Mouse (Mus musculus): ENCODE results near the gene Trex2.
A peak's percentile ranks its signal among the peaks of the same experiment; 100 is the strongest.

The Trex2 gene

DNA sequence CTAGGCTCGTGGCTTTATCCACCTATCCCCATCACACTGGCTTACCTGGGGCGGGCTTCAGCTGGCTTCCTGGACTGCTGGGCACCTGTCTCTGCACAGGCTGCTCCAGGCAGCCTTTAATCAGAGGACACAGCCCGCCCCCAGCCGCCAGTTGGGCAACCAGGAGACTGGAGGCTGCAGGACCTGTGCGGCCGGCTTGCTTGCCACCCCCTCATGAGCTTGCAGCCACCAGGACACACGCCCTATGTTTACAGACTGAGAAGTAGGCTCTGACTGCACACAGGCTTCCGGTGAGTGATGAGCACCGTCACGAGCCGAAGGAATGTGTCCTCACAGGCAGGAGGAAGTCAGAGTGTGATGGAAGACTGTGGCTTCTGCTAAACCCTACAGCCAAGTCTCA is at the start of gene Trex2:
TSS of gene Trex2 (minus strand) at position 93 of the 400 bp plus-strand sequence.
- no peak for DNase-seq

DNA sequence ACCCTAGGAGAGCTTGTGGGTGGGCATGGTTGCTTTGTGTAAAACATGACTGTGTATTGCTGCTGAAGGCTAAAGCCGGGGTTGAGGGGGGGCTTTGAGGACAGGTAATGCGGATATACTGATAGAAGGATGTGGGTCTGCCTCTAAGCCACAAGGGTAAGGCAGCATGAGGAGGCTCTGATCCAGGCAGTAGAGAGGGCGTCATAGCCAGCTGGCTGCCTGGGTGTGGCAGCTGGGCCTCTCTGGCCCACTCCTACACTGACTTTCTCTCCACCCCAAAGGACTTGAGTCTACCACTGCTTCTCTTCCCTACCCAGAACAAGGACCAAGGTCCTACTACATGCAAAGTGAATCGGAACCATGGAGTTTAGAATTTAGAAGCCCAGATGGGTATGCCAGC is 49.7 kb upstream of the Trex2 start:
- no peak for DNase-seq

DNA sequence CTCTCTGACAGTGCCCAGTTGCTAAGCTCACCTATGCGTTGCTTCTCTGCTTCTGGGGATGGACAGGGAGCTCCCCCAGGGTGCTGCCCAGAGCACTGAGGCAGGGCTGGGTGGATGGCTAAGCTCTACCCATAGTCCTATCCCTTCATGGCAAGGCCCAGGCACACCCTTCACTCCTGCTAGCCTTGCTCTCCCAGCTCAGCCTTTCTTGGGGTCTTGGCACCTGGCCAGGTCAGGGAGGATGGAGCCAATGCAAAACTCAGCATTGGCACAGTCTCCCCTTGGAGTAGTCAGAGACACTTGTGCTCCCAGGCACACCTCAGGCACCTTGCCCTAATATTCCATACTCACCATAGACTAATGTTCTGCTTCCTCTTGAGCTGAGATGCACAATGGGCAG is 48.9 kb upstream of the Trex2 start:
- no peak for DNase-seq

GRCm38 (mm10) chrX:73483484-73483810 is 48.3 kb upstream of the Trex2 start, which contains the start of gene Bgn:
Gene Bgn (plus strand): TSS chrX:73483602.
- DNase-seq = no peak

DNA sequence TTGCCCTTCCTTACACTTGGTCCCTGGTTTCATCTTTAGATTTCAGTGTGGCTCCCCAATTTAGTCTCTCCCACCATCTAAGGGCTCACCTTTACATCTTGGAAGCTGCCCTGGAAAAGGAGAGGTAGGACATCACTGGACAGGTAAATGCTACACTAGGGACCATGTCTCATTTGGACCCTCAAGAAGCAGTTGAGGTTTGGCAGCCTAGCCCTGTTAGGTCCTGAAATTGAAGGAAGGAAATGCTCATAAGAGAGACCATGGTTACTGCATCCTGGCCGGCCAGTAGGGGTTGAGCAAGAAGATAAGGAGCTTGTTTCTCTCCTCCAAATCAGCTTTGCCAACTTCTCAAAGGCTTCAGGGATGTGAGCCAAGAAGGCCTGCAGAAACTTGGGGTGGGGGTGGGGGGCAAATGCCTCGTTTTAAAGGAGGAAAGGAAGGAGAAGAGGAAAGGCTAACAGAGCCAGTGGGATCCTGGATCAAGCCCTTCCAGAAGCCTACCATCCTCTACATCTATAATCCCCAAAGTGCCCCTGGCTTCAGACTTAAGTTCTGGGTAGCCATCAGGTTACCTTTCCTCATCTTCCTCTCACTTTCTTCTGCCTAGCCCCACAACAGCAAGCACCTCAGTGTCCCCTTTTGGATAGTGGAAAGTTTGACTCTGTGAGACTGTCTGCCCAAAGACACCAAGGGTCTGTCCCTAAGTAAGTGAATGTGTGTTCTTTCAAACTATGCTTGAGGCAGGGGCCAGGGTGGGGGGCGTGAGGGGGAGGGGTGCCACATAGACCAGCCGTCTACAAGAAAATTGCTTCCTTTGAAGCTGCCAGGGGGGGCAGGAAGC is 47.7 kb upstream of the Trex2 start:
- DNase-seq = no peak

DNA sequence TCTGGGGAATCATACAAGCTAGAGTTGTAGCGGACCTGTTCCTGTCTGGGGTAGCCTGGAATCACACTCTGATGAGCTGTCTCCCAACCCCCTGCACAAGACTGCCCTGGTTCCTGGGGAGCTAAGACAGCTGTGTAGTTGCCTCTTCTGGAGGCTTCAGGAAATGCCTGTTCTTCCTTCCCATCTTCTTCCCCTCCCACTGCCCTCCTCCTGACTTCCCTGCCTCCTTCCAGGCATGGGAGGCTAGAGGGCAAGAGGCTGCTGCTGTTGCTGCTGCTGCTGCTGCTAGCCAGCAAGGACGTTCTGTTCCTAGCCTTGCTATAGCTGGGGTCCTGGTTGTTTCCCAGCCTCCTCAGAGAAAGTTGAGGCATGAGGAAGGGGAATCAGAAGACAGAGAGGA is 45.2 kb upstream of the Trex2 start:
- DNase-seq = no peak

DNA sequence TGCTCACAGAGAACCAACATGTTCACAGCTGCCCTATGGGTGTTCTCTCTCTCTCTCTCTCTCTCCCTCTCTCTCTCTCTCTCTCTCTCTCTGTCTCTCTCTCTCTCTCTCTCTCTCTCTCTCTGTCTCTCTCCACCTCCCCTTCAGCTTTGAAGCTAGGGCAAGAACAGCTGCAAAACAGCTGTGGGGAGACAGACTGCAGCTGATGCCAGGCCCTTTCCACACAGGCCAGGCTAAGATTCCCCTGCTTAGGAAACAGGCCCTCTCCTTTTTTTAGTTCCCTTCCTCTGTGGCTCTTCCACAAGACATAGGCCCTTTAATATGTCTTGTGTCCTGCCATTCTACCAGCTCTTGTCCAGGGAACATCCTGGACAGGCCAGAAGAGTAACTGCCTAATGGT is 44.5 kb upstream of the Trex2 start:
- DNase-seq = no peak

GRCm38 (mm10) chrX:73477500-73477899 is 42.4 kb upstream of the Trex2 start:
- DNase-seq = no peak

DNA sequence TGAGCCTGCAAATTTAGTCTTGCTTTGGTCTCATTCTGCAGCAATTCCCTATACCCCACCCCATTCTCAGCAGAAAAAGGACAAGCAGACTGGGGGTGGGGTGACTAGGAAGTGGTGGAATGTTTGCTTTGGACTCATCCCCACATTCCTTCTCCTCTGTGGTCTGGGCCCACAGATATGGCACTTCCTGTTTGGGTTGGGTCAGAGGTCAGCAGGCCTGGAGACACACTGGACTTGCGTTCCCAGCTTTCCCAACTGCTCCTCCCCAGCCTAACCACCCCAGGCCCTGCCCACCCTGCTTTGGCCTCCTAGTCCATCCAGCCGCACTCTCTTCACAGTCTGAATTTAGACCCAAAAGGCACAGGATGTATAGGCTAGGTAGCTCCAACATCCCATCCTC is 41.5 kb upstream of the Trex2 start:
- no peak for DNase-seq

GRCm38 (mm10) chrX:73475658-73476256 is 40.6 kb upstream of the Trex2 start:
- no peak for DNase-seq

DNA sequence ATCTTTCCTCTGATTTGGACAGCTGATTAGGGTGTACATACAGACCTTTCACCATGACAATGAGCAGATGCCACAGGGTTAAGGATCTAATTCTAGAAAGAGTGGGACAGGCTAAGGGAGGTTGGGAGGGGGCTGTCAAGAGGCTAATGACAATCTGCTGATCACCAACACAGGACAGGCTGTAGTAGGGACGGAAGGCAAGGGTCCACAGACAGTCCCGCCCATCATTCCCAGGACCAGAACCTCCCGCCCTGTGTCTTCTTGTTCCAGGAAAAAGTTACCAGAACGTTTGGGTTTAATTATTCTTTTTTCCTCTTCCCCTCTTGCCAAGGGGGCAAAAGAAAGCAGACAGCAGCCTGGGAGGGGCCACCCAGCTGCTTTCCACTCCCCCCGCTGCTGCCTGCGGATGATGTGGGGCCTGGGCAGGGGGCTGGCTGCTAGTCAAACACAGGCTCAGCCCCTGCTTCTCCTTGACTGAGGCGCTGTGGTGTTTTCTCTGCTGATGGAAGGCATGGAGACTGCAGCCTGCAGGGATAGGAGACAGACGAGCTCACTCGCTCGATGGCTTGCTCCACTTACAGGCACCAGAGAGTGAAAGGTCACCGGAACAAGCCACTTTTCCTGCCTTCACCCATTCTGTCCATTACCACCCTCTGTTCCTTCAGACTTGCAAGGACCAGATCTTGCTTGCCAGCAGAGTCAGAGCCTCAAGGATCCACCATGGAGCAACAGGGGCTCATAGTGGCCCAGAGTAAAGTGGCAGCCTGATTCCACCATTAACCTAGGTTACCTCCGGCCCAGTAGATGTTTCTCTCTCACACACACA is 39.4 kb upstream of the Trex2 start:
- DNase-seq = no peak

DNA sequence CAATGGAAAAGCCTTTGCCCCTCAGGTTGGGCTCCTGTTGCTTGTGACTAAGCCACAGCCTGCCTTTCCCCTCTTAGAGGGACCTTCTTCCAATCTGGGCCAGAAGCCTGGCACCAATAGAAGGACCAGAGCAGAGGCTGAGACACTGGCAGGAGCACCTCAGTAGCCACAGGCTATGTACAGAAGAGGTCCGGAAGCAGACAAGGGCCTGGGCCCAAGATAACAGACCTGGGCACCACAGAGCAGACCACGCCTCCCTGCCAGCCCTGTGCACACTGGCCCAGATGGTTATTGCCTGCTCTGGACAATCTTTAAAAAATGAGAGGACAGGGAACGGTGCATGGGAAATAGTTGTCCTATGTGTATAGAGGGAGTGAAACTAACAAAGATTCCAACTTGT is 36.6 kb upstream of the Trex2 start:
- no peak for DNase-seq

DNA sequence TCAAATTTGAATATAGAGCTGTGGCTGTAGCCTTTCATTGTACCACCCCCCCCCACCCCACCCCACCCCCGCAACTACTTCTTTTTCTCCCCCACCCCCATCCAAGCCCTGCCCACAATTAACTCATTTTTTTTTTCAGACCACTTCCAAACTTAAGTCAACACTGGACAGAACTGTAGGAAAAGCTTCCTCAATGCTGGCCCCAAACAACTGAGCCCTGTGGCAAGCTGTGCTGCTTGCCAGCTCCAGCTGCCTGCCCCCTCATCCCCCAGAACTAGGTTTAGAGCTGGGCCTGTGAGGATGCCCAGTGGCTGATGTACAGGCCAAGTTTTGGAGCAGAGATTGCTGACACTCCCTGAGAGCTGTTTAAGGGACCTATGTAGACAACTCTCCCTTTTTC is 33.6 kb upstream of the Trex2 start:
- no peak for DNase-seq

- DNase-seq = no peak
Observed at GRCm38 (mm10) chrX:73468330-73468729, 33.2 kb upstream of the Trex2 start.

DNA sequence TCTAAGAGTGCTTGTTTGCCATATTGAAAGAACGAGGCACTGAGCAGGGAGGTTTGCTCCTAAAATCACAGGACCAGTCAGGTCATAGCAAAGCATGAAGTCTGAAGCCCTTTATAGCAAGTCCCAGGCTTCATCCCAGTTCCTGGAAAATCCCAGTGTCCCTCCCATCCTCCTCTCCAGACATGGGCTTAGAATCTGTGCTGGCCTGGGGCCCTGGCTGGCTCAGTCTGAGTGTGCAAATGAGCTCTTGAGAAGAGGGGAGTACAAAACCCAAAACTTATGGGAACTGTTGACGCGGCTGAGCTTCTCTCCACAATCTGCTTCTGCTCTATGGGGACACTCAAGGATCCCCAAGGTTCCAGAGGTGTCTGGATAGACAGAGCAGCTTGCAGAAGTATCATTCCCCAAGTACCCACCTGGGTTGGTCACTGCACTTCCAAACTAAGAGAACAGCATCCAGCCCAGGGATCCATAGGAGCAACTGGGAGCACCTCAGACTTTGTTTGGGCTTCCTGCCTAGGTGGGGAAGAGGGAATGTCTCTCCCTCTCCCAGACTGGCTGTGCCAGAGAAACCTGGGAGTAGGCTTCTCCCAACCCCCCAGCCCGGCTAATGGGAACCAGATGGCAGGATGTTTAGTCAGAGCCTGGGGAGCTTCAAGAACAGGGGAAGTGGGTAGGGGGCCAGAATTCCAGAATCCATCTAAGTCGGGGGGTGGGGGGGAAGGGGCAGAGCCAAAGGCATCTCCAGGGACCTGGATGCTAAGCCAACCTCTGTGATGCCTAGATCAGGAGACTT is 32.5 kb upstream of the Trex2 start:
- no peak for DNase-seq

DNA sequence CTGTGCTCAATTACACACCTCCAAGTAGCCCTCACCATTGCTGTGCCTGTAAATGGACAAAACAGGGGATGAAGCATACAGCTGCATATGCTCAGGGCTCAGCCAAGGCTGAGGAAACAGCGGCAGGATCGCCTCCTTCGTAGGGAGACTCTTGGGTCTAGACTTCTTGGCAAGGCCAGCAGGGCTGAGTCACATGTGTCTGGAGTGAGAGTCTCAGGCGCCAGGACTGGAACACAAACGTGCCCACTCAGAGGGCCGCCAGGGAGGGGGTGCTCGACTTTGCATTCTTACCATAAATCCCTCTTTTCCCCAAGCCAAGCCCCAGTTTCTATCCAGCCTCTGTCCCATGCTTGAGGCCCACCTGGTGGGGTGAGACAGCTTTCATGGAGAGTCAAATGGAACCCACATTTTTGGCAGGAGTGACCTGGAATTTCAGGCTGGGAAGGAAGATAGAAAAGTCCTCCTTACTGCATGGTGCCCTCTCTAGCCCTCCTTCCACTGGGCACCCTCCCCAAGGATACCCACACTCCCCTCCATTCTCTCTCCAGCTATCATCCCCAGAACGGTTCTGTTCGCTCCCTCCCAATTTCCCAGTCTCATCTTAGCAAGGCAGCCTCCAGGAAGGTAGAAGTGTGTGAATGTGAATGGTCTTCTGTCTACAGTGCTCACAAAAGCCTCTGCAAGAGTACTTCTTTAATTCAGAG is 30.5 kb upstream of the Trex2 start:
- no peak for DNase-seq

- no peak for DNase-seq
Observed at GRCm38 (mm10) chrX:73460792-73461191, 25.6 kb upstream of the Trex2 start.

DNA sequence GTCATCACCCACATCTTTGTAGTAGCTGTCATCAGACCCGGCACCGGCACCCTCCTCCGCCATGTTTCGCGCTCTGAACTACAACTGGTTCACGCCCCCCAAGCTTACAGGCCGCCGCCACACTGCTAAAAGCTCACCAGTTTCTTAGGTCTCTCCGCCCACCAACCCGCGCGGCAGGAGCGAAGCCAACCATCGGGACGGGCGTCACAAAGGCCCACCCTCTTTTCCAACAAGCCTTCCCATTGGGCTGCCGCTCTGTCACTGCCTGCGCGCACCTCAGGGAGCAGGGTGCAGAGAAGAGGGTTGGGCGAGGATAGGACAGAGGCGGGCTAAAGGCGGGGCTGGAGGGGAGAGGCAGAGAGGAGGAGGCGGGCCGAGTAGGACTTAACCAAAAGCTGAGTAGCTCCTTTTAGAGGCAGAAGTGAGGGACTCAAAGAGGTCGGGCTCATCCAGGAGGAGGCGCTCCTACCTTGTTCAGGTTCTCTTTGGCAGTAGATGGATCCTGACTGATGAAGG is 23.8 kb upstream of the Trex2 start, which contains the start of gene Haus7:
TSS of gene Haus7 (minus strand) at position 168 of the 516 bp plus-strand sequence.
- peak; percentile 85 to 90 for DNase-seq

DNA sequence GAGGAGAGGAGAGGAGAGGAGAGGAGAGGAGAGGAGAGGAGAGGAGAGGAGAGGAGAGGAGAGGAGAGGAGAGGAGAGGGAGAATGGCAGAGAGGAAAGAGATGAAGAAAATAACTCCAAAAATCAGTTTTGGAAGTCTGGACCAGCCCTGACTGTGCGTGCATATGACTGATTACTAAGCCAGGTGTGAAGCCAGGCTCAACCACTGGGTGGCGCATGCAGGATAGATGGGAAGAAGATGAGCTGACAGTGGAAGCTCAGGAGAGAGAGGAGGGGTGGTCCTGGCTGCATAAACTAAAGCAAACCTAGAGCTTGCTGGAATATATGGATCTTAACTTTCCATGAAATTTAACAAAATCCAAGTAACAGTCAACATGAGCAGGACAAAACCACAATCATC is 16.8 kb upstream of the Trex2 start:
- DNase-seq = peak; percentile 74 to 86

DNA sequence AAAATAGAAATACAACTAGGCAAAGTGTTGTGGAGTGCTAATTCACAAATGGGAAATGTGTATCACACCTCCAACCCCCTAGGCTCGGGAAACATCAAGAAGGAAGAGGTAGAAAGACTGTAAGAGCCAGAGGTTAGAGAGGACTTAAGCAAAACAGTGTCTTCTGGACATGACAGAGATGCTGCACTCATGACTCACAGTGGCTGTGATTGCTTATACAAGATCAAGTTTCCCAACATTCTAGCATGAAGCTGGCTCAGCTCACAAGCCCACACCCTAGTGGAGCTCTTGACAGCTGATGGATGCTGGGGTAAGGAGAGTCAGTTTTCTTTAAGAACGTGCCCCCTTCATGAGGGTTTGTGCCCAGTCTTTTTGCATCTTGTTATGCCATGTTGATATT is 6.3 kb upstream of the Trex2 start:
- DNase-seq = no peak

GRCm38 (mm10) chrX:73432850-73433249 is 2.3 kb downstream of the Trex2 start:
- DNase-seq = no peak

- no peak for DNase-seq
Observed at GRCm38 (mm10) chrX:73430036-73430435, 5.1 kb downstream of the Trex2 start.

All from cerebellum, postnatal 25 days (tissue).